Mouse (Mus musculus): ENCODE results near the gene Atp5h.

Gene Atp5h

GRCm38 (mm10) chr11:115439326-115439725, 19.6 kb upstream of the Atp5h start:
- DNase-seq (ENCODE audit: extremely low read depth, insufficient read length, low spot score): no peak

GRCm38 (mm10) chr11:115437571-115438122, 17.9 kb upstream of the Atp5h start:
- no peak for DNase-seq (ENCODE audit: extremely low read depth, insufficient read length, low spot score)

DNA sequence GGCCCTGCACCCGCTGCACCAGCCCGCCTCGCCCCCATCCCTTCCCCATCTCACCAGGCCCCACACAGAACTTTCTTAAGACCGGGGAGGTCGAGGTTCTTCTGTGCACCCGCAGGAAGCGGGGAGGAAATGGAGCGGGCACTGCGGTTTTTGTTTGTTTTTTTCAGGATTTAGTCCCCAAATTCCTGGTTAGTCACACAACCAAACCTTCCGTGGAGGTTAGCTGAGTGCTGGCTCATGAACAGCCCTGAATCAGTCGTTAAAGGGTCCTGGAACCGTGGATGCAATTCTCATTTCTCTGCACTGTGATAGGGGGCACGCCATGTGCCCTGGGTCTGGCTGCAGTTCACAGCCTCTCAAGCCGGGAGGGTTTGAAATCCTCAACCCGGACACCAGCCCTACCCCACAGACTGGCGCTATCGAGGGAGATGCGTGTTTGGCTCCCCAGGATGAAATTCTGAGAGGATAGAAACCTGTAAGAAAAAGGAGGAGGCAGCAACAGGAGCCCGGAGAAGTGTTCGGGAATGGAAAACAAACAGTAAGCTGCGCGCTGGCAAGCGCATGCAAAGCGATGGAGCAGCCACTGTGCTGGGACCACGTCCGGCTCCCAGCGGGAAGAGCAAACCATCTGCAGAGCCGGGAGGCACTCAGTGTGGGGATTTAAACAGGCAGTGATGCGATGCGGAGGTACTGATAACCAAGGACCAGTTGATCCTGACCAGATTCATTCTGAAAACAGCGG, 16.0 kb upstream of the Atp5h start:
- peak; percentile 24 for DNase-seq (ENCODE audit: extremely low read depth, insufficient read length, low spot score)

DNA sequence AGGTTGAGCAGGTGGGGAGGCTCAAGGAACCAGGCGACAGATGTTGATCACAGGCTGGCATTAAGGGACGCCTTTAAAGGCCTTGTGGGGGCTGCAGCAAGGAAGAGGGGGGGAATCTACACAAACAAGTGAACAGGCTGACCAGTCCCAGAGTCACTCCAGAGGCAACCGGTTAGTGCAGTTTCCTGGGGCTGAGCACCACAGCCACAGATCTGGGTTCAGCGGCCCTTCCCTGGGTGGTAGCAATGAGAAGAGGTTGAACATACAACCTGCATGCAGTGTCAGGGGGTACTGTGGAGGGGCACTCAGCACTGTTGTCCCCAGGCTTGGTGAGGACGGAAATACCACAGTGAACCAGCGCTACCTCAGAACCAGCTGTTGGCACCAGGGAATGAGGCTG, 13.6 kb upstream of the Atp5h start:
- DNase-seq (ENCODE audit: extremely low read depth, insufficient read length, low spot score): no peak

DNA sequence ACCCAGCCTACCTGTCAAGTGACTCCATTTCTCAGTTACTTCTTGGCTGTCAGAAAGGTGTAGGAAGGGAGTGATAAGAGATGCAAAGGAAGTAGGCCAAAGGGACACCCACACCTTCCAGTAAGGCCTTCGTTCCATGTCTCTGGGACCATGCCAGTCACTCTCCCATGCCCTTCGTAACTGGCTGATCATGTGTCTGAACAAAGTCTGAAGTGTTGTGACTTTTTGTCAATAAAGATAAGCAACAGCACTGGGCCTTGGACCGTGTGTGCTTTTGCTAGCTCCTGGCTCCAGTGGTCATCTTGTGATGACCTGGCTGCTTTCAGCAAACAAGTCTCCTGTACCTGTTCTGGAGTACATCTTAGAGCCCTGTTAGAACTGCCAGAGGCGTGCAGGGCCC, 13.1 kb upstream of the Atp5h start:
- no peak for DNase-seq (ENCODE audit: extremely low read depth, insufficient read length, low spot score)

DNA sequence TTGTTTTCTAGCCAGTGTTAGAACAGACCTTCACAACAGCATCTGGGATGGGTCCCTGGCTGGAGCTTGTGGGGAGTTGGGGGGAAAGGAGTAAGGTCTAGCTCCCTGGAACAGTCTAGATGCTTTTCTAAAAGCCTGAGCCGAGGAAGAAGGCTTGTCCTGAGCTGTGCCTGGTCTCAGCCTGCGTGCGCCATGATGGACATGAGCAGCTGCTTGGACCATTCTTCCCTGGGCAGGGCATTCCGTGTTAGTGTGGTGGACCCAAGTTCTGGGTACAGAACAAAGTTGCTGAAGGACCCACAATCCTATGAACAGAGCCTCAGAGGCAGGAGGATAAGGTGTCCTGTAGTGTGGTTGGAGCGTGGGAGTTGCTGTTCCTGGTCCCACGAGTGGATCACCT, 10.8 kb upstream of the Atp5h start:
- DNase-seq (ENCODE audit: extremely low read depth, insufficient read length, low spot score): no peak

DNA sequence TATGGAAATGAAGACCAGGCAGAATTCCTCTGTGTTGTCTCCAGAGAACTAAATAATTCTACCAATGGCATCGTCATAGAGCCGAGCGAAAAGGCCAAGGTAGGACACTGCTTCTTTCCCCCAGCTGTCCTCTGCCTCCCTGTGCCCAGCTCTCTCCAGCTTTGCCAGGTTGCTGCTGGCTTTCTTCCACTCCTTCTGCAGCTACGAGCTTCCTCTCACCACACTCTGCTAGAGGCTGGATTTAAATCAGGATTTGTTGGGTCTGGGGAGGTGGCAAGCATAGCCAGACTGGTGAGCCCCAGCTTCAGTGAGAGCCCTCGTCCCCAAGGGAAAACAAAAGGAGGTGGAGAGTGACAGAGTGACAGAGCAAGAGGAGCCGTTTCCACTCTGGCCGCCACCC, 9.5 kb upstream of the Atp5h start:
- DNase-seq (ENCODE audit: extremely low read depth, insufficient read length, low spot score): no peak

DNA sequence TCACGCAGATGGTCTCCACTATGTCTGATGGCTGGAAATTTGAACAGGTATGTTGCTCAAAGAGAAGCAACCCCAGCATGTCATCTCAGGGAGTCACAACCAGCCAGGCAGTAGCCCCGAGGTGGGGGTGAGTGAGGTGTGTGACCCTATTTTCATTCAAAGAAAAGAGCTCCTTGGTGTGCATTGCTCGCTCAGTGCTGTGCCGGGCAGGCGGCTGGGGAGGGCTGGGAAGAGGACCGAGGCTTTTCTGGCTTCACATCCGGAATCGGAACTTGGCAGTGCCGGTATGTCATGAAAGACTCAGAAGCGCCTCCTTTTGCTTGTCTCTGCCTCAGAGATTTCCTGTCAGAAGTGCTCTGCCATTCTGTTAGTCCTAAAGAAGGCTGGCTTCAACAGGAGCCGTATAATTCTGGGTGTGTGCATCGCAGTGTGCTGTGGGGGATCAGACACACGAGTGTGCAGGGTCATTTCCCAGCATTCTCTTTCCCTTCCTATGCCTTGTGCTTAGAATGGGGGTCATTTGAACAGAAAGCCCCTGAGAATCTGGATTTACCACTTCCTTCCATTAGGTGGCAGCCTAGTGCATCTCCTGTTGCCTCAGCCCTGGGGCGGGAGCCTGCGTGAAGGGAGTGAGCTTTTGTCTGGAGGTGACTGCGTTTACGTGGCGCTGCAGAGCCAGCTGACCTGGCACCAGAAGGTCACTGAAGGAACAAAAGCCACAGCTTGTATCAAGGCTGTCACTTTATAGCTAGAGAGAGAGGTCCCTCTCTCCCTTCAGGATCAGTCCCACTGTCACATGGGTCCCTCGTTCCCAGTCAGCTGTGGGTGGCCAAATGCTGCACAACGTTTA, 7.9 kb upstream of the Atp5h start:
- peak; percentile 55 for DNase-seq (ENCODE audit: extremely low read depth, insufficient read length, low spot score)

GRCm38 (mm10) chr11:115425671-115426070, 5.9 kb upstream of the Atp5h start:
- DNase-seq (ENCODE audit: extremely low read depth, insufficient read length, low spot score): no peak

- no peak for DNase-seq (ENCODE audit: extremely low read depth, insufficient read length, low spot score)
These were observed 4.9 kb upstream of the Atp5h start for GRCm38 (mm10) chr11:115424666-115425065.

DNA sequence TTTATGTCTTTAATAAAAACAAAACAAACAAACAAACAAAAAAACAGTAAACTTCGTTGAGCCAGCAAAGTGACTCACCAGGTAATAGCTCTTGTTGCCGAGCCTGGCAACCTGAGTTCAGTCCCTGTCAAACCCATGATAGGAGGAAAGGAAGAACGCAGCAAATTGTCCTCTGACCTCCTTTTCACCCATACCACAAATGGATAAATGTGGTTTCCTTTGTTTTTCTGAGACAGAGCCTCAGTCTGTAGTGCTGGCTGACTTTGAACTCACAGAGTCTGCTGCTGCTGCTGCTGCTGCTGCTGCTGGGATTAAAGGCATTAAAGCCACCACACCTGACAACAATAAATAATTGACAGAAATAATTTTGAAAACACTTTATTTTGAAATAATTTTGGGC, 3.3 kb upstream of the Atp5h start:
- no peak for DNase-seq (ENCODE audit: extremely low read depth, insufficient read length, low spot score)

DNA sequence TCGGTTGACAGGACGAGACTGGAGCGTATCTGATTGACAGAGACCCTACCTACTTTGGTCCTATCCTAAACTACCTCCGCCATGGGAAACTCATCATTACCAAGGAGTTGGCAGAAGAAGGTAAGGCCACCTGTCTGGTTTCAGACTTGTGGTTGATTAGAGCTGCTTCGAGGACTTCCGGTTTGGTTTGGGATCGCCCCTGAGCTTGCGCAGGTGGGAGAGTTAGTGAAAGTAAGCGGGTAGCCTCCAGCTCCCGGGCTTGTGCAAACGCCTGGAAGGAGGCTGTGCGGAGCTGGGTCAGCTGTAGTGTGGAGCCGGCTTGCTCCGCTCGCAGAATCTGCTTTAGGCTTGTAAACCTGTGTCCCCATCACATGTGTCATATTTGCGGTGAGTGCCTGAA, 2.2 kb upstream of the Atp5h start:
- DNase-seq (ENCODE audit: extremely low read depth, insufficient read length, low spot score): no peak

GRCm38 (mm10) chr11:115421328-115421727, 1.6 kb upstream of the Atp5h start:
- no peak for DNase-seq (ENCODE audit: extremely low read depth, insufficient read length, low spot score)

GRCm38 (mm10) chr11:115420336-115421190, 801 bp upstream of the Atp5h start:
- peak; percentile 82 for DNase-seq (ENCODE audit: extremely low read depth, insufficient read length, low spot score)

DNA sequence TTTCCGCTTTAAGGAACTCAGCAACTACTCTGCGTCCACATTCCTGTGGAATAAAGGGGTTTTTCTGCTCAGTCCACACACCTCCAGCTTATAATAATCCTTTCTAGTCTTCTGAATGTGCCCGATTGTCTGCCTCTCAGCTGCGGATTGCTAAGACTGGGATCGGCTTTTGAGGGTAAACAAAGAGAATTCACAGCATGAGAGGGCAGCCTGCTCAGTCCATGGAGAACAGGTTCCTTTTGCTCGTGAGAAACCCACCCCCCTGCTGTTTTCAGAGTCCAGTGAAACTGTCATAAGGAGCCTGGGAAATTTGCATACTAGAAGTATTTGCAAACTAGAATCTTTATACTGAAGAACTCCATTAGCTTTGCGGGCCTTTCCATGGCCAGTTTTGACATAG, 10.2 kb downstream of the Atp5h start:
- no peak for DNase-seq (ENCODE audit: extremely low read depth, insufficient read length, low spot score)

DNA sequence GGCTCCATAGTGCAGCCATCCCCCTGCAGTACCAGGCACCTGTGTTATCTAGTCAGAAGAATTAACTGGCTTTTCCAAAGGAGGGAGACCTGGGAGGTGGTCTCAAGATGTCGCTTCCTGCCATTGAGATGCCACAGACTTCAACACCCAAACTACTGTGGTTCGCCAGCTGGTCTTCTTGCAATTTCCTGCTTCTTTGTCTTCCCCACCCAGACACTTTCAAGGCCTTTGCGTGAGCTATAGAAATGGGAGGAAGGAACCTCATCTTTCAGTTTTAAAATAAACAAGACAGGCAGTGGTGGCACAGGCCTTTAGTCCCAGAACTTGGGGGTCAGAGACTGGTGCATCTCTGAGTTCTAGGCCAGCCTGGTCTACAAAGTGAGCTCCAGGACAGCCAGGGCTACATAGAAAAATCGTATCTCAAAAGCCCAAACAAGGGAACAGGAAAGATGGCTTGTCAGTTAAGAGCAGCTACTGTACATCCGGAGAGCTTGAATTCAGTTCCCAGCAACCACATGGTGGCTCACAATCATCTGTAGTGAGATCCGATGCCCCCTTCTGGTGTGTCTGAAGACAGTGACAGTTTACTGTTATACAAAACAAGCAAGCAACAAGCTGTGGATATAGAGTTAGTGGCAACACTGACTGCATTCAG, 11.4 kb downstream of the Atp5h start:
- DNase-seq (ENCODE audit: extremely low read depth, insufficient read length, low spot score): no peak

DNA sequence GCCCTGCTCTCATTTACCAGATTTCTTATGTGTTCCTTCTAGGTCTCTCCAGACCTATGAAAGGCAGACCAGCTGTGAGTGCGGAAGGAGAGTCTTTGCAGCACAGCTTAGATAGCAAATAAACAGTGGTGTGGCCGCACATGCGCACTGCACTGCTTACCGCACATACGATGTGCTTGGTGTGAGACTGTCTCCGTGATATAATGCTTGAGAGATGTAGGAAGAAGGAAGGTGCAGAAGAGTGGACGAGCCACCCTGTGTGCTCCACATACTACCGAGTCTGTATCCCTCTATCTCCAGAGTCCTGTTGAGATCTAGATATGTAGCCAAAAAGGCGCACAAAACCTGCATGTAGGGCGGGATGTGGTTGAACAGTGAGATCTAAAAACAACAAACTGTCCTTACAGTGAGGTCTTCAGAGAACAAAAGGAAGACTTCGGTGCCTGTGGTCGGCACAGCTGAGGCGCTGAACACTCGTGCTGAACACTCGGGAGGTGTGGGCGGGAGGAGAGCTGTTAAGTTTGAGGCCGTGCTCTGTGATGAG, 12.8 kb downstream of the Atp5h start:
- DNase-seq (ENCODE audit: extremely low read depth, insufficient read length, low spot score): no peak

- DNase-seq (ENCODE audit: extremely low read depth, insufficient read length, low spot score): no peak
These were observed 14.0 kb downstream of the Atp5h start for GRCm38 (mm10) chr11:115405723-115406122.

DNA sequence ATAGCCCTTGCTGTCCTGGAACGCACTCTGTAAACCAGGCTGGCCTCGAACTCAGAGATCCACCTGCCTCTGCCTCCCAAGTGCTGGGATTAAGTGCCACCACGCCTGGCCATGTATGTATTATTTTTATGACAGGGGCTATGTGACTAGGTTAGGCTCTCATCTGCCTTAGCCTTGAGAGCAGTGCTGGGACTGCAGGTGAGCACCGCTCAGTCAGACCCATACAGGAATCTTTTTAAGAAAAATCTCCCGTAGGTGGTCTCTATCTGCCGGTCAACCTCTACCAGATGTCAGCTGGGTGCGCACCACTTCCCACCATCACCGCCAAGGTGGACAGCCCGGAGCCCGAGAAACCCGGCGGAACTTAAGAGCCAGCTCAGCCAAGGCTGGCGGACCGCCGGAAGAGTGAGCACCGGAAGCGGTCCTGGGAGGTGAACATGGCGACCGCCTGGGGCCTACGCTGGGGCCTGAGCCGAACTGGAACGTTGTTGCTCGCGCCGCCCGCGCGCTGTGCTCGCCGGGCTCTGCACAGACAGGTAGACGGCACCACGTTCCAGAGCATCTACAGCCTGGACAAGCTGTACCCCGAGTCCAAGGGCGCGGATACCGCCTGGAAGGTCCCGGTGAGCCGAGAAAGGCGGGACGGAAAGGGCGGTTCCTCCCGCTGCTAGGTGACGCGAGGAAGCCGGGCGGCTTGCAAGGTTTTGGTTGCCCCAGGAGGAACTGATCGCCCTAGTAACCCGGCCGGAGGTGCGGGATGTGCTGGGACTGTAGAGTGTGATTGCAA, 16.2 kb downstream of the Atp5h start, which contains the start of gene Mrpl58:
Gene Mrpl58 (plus strand): TSS at position 415 of the 787 bp plus-strand sequence.
- peak; percentile 94 for DNase-seq (ENCODE audit: extremely low read depth, insufficient read length, low spot score)

All from 3134 (cell line).